Mouse (Mus musculus) CD4-positive, CD25-positive, alpha-beta regulatory T cell, adult 4 months (primary cell): Measurements from ENCODE around the gene Ptf1a. TPM values are rescaled to one million over a fixed set of nuclear protein-coding genes. Genes with fewer than 3 reads are reported as not detected.

ENCODE experiments used
- ATAC-seq: one replicate; pipeline ENCODE4 v1.8.0; 2017
- polyA plus RNA-seq, 2 experiments: library from polyadenylated mRNA; unstranded; fragments of 100-300 nt; shearing (Covaris generic); gene quantifications; one replicate each; pipeline ENCODE4 v1.2.1; 2017

Gene Ptf1a
- not detected for polyA plus RNA-seq

DNA sequence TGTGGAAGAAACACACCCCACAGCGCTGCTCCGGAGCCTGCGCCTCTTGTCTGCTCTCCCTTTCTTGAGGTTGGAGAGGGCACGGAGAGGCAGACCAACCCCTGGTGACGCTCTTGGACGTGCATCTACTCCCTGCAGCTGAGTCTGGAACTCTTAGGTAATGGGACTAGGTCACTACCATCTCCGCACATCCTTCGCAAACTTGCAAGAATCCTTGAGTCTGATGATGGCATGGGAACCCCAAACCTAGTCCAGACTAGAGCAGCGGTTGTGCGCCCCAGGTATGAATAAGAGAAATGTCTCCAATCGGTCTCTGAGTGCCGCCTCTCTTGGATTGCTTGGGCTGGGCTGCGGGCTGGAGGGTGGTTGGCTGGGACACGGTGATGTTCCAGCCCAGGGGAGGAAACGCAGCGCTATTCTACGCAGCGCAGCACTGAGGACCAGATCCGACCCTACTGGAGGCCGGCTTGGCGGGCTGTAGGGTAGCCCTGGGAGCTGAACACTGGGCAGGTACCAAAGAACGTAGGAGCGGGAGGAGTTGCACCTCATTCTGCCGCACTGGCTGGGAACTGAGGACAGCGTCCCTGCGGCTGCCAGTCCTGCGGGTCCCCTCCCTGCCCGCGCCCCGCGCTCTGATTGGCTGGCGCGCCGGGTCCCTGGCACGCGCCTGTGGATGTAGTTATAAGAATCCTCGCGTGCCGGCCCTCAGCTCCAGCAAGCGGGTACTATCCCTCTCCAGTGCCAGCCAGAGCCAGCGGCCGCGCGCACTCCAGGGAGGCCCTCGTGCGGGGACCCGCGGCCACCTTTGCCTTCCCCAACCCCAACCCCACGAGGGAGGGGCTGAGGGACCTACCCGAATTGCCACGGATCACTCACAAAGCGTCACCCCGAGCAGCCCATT lies at the start of gene Ptf1a:
Gene Ptf1a (plus strand): TSS at position 733 of the 901 bp plus-strand sequence.
- no peak for ATAC-seq

DNA sequence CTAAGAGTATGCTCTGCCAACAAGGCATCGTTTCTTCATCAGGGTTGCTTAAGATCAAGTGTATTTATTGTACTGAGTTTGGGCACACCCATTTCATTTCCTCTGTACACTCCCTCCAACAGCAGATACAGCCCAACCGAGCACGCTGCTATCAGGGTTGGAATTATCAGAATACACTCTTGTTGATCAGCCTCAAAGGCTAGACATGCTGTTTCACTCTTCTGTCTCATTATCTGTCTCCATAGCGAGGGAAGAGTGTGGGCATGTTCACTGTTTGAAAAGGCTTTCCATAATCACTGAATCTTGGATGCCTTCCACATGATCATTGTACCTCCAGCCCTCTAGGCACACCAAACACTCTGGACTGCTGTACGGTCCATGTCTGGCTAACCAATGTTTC lies 40.1 kb upstream of the Ptf1a start:
- ATAC-seq: no peak

DNA sequence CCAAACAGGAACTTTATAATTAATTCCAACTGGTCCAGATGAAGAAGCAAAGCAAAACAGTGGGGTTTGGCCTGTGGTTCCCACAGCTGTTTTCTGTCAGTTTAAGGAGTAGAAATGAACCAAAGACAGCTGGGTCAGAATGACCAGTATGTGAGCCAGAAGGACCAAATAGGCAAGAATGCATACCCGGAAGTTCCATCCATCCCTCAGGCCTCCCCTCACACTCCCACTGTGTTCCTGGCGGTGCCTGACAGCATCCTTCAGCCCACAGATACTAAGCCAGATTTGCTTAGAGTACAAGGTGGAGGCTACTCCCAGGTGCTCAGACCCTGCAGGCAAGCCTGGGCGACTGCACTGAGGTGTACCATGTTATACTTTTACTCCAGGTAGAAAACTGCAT lies 38.9 kb upstream of the Ptf1a start:
- no peak for ATAC-seq

DNA sequence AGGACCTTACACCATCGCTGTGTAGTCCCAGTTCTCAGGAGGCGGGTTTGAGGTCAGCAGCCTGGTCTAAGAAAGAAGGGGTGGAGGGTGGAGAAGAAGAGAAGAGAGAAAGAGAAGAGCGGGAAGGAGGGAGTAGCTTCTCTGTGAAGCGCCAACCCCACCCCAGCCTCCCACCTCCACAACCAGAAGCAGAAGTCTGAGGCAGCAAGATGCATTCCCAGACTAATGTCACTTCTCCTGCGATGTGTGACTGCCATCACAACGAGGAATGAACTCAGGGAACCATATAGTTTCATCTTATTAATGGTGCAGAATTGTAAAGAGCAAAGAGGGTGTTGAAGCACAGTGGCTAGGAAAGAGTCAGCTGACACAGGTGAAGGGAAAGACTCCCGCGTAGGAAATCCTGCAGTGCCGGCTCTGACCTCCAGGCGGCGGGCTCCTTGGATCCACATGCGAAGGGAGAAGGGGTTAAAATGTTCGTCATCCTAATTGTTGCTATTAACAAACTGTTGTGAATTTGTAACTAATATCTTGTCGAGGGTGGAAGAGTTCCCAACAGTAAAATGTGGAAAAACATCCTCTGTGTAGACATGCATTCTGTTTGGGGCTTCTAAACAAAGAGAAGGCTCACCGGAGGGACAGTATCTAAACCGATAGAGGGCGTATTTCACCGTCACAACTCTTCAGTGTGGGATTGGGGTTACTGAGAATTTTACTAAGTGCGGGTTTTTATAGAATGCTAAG lies 31.1 kb upstream of the Ptf1a start:
- peak; percentile 83 for ATAC-seq

DNA sequence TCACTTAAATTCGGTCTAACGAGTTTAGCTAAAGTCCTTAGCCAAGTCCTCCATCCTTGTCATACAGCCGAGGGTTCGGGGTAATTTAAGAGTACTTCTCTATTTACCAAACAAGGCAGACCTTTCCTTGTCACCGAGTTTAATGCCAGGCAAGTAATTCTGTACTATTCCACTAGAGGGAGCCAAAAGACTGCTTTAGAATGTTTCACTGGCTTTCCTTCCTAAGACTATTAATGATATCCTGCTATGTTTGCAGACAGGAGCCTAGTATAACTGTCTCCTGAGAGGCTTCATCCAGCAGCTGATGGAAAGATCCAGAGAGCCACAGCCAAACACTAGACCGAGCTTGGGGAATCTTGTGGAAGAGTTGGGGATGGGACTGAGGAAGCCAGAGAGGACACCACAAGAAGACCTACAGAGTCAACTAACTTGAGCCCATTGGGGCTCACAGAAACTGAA lies 30.4 kb upstream of the Ptf1a start:
- ATAC-seq: peak; percentile 86

DNA sequence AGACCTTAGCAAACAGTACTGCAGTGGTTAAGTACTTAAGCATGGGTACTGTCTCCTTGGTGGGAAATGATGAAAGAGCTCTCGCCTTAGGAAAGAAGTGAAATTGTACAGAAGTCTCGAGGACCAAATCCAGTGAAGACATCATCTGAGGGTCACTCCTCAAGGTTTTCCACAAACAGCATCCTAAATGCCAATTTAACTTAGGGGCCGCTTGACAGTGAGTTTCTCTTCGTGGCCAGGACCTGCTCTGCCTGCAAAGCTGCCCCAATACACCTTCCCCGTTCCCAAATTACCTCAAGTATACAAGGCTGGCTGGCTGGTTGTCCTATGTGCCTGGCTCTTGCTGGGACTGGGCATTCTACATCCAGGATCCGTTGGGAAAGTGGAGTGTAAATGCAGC lies 29.4 kb upstream of the Ptf1a start:
- ATAC-seq: no peak

GRCm38 (mm10) chr2:19419686-19420345 lies 25.6 kb upstream of the Ptf1a start:
- no peak for ATAC-seq

DNA sequence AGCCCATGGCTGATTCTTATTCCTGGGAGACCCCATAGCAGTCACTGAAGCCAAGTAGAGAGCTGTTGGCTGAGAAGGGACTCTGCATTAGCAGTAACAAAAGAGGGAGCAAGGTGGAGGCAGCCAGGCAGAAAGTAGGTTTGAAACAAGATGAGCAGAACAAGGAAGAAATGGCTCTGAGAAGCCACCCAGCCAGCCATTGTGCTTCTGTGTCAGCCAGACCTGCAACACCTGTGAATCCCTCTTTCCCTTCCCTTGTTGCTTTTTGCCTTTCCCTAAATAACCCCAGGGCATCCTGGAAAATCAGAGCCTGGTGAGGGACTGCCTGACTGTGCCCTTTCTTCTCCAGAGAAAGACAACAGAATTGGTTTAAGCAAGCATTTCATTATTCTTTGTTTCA lies 23.2 kb upstream of the Ptf1a start:
- ATAC-seq: no peak

DNA sequence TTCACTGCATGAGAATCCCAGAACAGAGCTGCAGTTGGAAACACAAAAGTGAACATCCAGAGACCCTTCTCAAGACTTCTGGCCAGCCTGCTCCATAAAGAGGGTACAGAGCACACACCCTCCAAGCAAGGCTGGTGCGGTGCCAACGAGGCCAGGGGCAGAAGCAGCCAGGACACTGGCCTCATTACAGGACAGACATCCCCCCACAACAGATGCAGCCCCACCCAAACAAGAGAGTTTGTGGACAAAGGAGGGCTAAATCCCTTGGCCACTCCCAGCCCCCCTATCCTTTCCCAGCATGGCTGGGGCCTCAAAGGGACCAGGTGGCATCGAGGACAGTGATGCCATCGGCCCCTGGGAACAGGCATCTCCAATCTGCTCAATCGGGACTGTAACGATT lies 22.4 kb upstream of the Ptf1a start:
- ATAC-seq: no peak

GRCm38 (mm10) chr2:19429031-19429430 lies 16.4 kb upstream of the Ptf1a start:
- no peak for ATAC-seq

- ATAC-seq: no peak
These were observed 15.5 kb upstream of the Ptf1a start for GRCm38 (mm10) chr2:19429691-19430690.

- no peak for ATAC-seq
These were observed 14.7 kb upstream of the Ptf1a start for GRCm38 (mm10) chr2:19430746-19431145.

GRCm38 (mm10) chr2:19431186-19431585 lies 14.3 kb upstream of the Ptf1a start:
- no peak for ATAC-seq

- ATAC-seq: no peak
These were observed 13.7 kb upstream of the Ptf1a start for GRCm38 (mm10) chr2:19431614-19432323.

- ATAC-seq: no peak
These were observed 1.1 kb upstream of the Ptf1a start for GRCm38 (mm10) chr2:19444346-19444745.

- ATAC-seq: no peak
These were observed 523 bp downstream of the Ptf1a start for GRCm38 (mm10) chr2:19445871-19446501.

DNA sequence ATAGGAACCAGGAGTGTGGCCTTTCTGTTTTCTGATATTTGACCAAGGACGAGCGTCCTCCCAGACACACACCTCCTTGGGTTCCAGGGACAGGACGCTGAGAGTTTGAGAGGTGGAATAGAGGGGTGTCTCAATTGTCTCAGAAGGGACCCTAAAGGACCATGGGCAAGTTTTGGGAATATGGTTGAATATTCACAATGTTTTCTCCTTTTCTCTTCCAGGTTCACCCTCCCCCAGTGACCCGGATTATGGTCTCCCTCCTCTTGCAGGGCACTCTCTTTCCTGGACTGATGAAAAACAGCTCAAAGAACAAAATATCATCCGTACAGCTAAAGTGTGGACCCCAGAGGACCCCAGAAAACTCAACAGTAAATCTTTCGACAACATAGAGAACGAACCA lies 1.3 kb downstream of the Ptf1a start:
- ATAC-seq: no peak

- ATAC-seq: no peak
These were observed 2.7 kb downstream of the Ptf1a start for GRCm38 (mm10) chr2:19448042-19448700.

DNA sequence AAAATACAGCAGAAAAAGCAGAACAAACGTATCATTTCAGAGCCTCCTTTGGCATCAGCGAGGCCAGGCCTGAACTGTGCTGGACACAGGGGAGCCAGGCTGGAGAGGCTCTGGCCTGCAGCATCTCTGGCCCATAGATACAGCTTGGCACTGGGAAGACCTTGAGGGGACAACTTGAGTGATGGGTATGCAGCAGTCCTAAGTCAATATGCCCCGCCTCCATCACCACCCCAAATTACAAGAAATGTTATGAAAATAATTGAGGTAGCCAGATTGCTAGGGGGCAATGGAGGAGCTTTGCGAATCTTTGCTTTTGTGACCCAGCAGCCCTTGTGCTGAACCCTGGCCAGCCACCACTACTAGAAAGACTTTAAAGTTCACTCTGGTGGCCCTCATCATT lies 3.8 kb downstream of the Ptf1a start:
- ATAC-seq: no peak

DNA sequence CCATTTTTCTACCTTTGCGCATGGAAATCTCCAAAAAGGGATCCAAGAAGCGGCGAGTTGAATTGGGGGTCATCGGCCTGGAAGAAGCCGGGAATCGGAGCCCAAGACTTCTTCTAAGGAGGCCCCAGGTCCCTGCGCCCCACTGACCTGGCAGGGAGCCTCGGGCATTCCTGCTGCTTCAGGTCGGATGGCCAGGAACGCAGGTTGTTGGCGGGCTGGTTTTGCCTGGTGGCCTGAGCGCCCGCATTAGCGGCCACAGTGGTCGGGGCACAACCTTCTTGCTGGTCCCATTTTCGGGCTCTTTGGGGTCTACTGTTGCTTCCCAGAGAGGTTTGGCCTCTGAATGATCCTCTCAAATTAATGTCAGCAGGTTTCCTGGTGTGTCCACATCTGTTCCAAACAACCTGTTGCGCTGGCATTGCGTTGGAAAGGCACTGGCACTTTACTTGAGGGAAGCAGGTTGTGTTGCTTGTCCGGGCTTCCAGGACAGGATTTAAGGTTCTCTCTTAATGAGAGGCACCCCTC lies 7.1 kb downstream of the Ptf1a start:
- ATAC-seq: no peak
